Mouse (Mus musculus) limb, embryonic 14.5 days (tissue): ENCODE results near the gene Myl3. TPM values are rescaled to one million over a fixed set of nuclear protein-coding genes. Genes with fewer than 3 reads are reported as not detected.

Experiments used
- ATAC-seq: fragments of 200-750 bp; cut with Nextera tagmentation; 2 replicates; pipeline ENCODE4 v1.8.0; 2017; ENCODE audit warnings: low read depth, moderate number of reproducible peaks, moderate TSS enrichment; ENCODE audit not compliant: low FRiP score
- DNase-seq: peaks from one replicate; pipeline ENCODE4 v3.0.0-alpha.2; 2015; ENCODE audit warnings: low spot score
- H3K27ac ChIP-seq: fragments of 300-500 bp; sonication (generic); replicated peaks from 2 replicates; pipeline ENCODE4 v1.5.1; 2014; ENCODE audit warnings: low read depth, mild to moderate bottlenecking, low read length, moderate library complexity, mixed read lengths
- H3K27me3 ChIP-seq: fragments of 300-500 bp; sonication (generic); 2 replicates; pipeline ENCODE4 v1.6.1; 2014; ENCODE audit warnings: low read length, mixed read lengths; ENCODE audit not compliant: control insufficient read depth, insufficient read depth
- H3K36me3 ChIP-seq: fragments of 300-500 bp; sonication (generic); 2 replicates; pipeline ENCODE4 v1.6.1; 2014; ENCODE audit warnings: mild to moderate bottlenecking, low read length, moderate library complexity, mixed read lengths; ENCODE audit not compliant: control insufficient read depth, insufficient read depth
- H3K4me1 ChIP-seq: fragments of 300-500 bp; sonication (generic); 2 replicates; pipeline ENCODE4 v1.6.1; 2014; ENCODE audit warnings: antibody characterized with exemption, low read length, mixed read lengths; ENCODE audit not compliant: control insufficient read depth, insufficient read depth
- H3K4me2 ChIP-seq: fragments of 300-500 bp; sonication (generic); replicated peaks from 2 replicates; pipeline ENCODE4 v1.6.1; 2014; ENCODE audit warnings: low read depth, mild to moderate bottlenecking, low read length, moderate library complexity; ENCODE audit not compliant: severe bottlenecking
- H3K4me3 ChIP-seq: fragments of 300-500 bp; sonication (generic); replicated peaks from 2 replicates; pipeline ENCODE4 v1.5.1; 2014; ENCODE audit warnings: low read length
- H3K9ac ChIP-seq: fragments of 300-500 bp; sonication (generic); 2 replicates; pipeline ENCODE4 v1.6.1; 2014; ENCODE audit warnings: mild to moderate bottlenecking, low read depth, low read length, moderate library complexity; ENCODE audit not compliant: severe bottlenecking
- H3K9me3 ChIP-seq: fragments of 300-500 bp; sonication (generic); 2 replicates; pipeline ENCODE4 v1.6.1; 2016; ENCODE audit warnings: low read length; ENCODE audit not compliant: control insufficient read depth
- POLR2A ChIP-seq: fragments of 200-500 bp; IDR thresholded peaks from 2 replicates; pipeline ENCODE4 v1.8.0; 2012; ENCODE audit warnings: inconsistent platforms, mild to moderate bottlenecking, moderate library complexity, borderline replicate concordance; ENCODE audit not compliant: insufficient read depth, insufficient read length; ENCODE audit errors: extremely low read depth
- WGBS: fragments of 180-500 bp; shearing (Covaris S2); extraction: QIAGEN DNeasy Blood & Tissue Kit; methylation state at CpG from one replicate; pipeline ENCODE4 v1.1.7; 2014; 5-methylcytosine and 5-hydroxymethylcytosine counted together
- polyA plus RNA-seq, 2 experiments: library from polyadenylated mRNA; depleted of rRNA in 1 of 2; stranded (reverse) in 1 of 2; unstranded in 1 of 2; fragments of >200 nt; fragmentation: Nextera tagmentation in 1 of 2; extraction: Ambion mirVana in 1 of 2; gene quantifications; 2 replicates each; pipeline versions ENCODE4 v1.2.1 to v1.2.3; 2012 to 2014

Myl3 gene
- polyA plus RNA-seq, 2 experiments = 26.1 to 28.1 TPM

DNA sequence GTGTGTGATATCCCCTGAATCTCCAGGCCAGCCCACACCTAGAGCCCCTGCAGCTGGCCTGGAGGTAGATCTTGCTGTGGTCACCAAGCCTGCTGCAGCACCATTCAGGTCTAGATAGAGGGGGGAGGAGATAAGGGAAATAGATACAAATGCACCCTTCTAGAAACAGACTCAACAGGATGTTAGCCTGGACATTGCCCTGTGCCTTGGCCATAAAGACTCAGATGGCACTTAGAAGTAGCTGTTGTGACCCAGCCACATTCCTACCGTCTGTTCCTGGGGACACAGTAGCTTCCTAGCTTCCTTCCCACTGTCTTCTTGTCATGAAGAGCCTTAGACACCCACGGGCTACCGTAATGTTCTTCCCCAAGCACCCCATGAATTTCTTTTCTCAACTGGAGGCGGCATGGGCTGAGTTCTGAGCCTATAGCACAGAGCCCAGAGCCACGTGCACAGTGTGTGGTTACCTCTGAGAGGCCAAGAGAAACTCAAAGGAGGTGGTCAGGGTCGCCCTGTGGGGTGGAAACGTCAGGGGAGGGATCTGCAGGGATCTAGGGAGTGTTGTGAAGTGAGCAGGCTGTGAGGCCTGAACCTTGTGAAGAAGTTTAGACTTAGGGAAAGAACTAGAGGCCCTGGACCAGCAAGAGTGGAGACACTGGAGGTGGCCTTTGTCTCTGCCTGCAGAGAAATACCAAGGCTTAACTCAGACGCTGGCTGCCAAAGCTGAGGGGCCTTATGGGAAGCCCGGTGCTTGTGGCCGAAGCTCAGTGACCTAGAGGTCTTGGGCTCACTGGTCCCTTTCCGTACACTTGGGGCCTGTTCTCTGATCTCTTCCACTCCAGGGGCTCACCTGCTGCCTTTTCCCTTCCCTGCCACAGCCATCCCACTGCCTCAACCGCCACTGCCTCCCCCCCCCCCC lies 40.3 kb upstream of the Myl3 start:
- H3K4me2 ChIP-seq = no peak overlapping the region
- TF ChIP-seq POLR2A = no peak
- no peak overlapping the region for H3K9ac ChIP-seq
- H3K4me3 ChIP-seq = no peak overlapping the region
- no peaks in the 10 kb centered on the region for H3K27me3 ChIP-seq
- no peak for ATAC-seq
- no peaks in the 10 kb centered on the region for H3K4me1 ChIP-seq
- peaks cover 5% of the 10 kb centered on the region; the same call in 1 of the 2 replicates for H3K36me3 ChIP-seq
- no peak for DNase-seq
- no peaks in the 10 kb centered on the region for H3K9me3 ChIP-seq
- WGBS = 82% methylated on average over 11 of the region's 12 CpGs
- H3K27ac ChIP-seq = no peak overlapping the region

DNA sequence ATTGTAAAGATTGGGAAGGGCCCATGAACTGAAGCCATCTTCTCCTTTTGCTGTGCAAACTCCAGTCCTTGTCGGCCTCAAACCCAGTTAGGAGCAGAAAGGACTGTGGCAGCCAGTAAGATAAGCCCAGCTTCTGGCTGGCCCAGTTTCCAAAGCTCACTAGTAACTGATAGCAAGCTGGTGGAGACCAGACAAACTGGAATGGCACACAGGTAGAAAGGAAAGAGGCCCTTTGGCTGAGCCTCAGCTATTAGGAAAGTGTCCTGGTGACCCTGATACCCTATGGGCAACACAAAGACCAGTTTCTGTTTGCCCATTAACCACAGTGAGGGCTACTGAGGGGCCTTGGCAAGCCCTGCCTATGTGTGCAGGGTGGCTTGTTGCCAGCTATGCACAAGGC lies 38.8 kb upstream of the Myl3 start:
- H3K27me3 ChIP-seq = no peaks in the 10 kb centered on the region
- no peaks in the 10 kb centered on the region for H3K4me1 ChIP-seq
- H3K27ac ChIP-seq = no peak overlapping the region
- H3K36me3 ChIP-seq = peaks cover 5% of the 10 kb centered on the region; the same call in 1 of the 2 replicates
- no peak for TF ChIP-seq POLR2A
- ATAC-seq = no peak
- 85% methylated on average over 1 of the region's 1 CpGs for WGBS
- H3K9ac ChIP-seq = no peak overlapping the region
- no peaks in the 10 kb centered on the region for H3K9me3 ChIP-seq
- no peak overlapping the region for H3K4me3 ChIP-seq
- no peak for DNase-seq
- H3K4me2 ChIP-seq = no peak overlapping the region

DNA sequence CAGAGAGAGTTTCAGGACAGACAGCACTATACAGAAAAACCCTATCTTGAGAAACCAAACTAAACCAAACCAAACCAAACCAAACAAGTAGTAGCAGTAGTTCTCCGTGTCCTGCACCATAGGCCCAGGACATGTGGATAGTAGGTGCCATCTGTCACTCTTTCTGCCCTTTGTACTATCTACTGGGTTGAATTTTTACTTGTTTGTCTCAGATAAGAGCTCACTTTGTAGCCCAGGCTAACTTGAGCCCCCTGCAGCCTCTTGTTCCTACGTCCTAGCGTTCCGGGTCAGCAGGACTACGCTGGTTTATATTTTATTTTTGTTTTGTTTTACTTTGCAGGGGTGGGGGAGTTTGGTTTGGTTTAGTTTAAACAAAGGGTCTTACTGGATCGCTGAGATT lies 37.7 kb upstream of the Myl3 start:
- TF ChIP-seq POLR2A = no peak
- Histone ChIP-seq H3K27me3 (no peaks in the 10 kb centered on the region), H3K36me3 (peaks cover 5% of the 10 kb centered on the region; the same call in 1 of the 2 replicates), H3K9ac (no peak overlapping the region), H3K4me1 (no peaks in the 10 kb centered on the region), H3K4me2 (no peak overlapping the region), H3K9me3 (no peaks in the 10 kb centered on the region), H3K27ac (no peak overlapping the region), H3K4me3 (no peak overlapping the region)
- DNase-seq (no peak), ATAC-seq (no peak)
- WGBS = 95% methylated on average over 6 of the region's 6 CpGs

DNA sequence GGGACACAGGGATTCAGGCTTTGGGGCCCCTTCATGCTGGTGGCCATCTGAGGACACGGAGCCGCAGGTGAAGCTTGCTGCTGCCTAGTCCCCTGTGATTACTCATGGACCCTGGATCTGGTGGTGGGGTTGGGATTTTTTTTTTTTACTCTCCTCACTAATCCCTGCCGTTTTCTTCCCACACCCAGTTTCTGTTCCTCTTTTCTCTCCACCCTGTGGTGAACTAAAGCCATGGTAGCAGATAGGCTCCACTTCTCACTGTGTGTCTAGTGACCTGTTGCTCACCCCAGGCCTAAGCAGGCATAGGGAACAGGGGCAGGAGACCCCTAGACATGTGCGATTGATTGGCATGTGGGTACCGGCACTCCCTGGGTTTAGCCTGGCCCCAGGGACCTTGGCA lies 34.9 kb upstream of the Myl3 start:
- no peaks in the 10 kb centered on the region for H3K9me3 ChIP-seq
- H3K4me3 ChIP-seq = no peak overlapping the region
- no peak for TF ChIP-seq POLR2A
- no peaks in the 10 kb centered on the region for H3K27me3 ChIP-seq
- WGBS = 80% methylated on average over 5 of the region's 5 CpGs
- no peak for DNase-seq
- ATAC-seq = no peak
- H3K9ac ChIP-seq = no peak overlapping the region
- no peak overlapping the region for H3K4me2 ChIP-seq
- H3K36me3 ChIP-seq = peaks cover 12% of the 10 kb centered on the region; the same call in 1 of the 2 replicates
- H3K4me1 ChIP-seq = no peaks in the 10 kb centered on the region
- no peak overlapping the region for H3K27ac ChIP-seq

DNA sequence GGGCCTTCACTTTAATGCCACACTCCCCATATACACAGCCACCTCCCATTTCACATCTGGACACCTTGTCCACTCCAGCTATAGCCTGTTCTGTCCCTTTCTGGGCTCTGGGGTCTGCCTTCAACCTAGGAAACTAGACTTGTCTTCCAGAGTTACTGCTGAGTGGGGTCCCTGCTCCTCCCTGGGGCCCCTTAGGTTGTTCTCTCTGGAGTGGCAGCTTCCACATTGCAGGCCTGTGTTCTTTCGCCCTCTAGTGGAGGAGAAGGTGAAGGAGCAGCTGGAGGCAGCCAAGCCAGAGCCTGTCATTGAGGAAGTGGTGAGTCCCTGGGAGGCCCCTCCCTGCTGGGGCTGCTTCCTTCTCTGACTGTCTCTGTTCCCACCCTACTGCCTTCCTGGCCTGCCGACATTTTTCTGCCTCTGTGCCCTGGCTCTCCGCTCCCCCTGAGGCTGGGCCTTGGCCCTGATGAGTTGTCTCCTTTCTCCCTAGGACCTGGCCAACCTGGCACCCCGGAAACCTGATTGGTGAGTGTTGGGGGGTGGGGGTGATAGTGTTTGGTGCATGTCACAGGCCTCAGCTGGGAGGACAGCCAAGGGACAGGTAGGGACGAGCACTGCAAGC lies 31.9 kb upstream of the Myl3 start:
- DNase-seq = peak; percentile 69

More for the DNA sequence above, 31.9 kb upstream of the Myl3 start:
- H3K36me3 ChIP-seq = peaks cover 20% of the 10 kb centered on the region
- H3K4me1 ChIP-seq = no peaks in the 10 kb centered on the region
- no peak overlapping the region; the same call in 1 of the 2 replicates for H3K9ac ChIP-seq
- TF ChIP-seq POLR2A = no peak
- H3K27ac ChIP-seq = no peak overlapping the region
- no peaks in the 10 kb centered on the region for H3K9me3 ChIP-seq
- no peaks in the 10 kb centered on the region for H3K27me3 ChIP-seq
- no peak overlapping the region for H3K4me3 ChIP-seq
- no peak overlapping the region for H3K4me2 ChIP-seq
- peak; percentile 69 for ATAC-seq
- WGBS = 37% methylated on average over 5 of the region's 5 CpGs
